Mouse (Mus musculus) natural killer cell, adult 2 months (primary cell): Measurements from ENCODE around the gene Misp.

Experiments used
- DNase-seq, 2 experiments: peaks; one replicate each; pipeline ENCODE4 v3.0.0; 2022; ENCODE audit warnings: low spot score in 2 of 2

Gene Misp

DNA sequence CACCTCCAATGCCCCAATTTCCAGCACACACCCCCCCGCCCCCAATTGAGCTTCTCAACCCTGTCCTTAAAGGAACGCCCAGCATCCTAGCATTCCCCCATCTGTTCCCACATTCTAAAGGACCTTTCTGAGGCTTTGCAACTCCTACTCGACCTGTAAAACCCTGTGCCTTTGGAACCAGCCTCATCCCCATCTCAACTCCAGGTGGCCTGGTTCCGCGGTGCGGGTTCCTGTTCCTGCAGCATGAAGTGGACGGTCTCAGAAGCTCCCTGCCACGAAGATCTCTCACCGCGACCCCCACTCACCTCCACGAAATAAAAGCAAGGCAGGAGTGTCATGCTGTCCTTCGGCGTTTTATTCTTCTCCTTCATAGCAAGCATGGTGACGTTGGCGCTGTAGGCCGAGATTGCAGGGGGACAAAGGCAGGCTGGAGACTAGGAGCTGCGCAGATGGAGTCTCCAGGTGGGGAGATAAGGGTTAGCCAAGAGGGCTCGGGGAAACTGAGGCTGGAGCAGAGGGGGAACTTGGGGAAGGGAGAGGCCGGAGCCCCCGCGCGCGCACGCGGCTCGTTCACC is 53.0 kb downstream of the Misp start:
- DNase-seq, result no peak

DNA sequence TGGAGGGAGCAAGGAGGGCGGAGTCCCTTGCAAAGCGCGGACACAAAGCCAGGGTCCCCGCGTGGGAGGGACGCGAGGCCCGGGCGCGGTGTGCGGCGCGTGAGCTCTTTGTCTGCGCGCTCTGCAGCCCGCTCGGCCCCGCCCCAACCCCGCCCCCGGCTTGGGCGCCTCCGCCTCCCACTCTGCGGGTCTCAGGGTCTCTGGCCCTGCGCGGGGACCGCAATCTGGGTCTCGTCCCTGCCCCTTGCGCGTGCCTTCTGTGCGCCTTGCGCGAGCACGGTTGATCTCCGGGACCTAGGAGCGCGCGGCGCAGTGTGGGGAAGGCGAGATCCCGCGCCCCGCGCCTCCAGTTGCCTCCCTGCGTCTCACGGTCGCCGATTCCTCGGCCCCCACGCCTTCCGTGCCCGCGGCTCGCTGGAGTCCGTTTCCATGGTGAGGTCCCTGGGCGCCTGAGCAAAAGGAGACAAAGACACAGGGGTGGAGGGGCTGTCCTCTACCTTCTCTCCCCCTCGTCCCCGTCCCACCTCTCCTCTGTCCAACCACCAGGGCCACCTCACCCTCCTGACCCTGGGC is 53.6 kb downstream of the Misp start, which contains the start of the genes Prtn3 and Plppr3:
TSS of gene Prtn3 (plus strand) at position 187 of the 573 bp plus-strand sequence.
TSS of gene Plppr3 (minus strand) at position 345 of the 573 bp plus-strand sequence.
- no peak for DNase-seq

DNA sequence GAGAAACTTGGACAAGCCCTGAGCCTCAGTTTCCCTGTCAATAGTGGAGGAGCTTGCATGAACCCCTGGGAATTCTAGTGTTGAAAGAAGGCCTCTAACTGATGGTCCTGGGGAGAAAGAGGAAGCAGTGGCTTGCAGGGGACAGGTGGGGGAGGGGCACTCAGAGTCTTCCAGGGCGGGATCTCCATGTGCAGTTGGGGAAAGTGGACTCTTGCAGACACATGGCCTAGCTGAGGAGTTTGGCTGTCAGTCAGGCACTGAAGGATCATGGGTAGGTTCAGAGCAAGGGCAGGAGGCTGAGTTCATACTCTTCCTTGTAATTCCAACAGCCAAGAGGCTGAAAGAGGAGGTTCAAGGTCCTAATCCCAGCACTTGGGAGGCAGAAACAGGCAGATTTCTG is 56.4 kb downstream of the Misp start:
- no peak for DNase-seq

DNA sequence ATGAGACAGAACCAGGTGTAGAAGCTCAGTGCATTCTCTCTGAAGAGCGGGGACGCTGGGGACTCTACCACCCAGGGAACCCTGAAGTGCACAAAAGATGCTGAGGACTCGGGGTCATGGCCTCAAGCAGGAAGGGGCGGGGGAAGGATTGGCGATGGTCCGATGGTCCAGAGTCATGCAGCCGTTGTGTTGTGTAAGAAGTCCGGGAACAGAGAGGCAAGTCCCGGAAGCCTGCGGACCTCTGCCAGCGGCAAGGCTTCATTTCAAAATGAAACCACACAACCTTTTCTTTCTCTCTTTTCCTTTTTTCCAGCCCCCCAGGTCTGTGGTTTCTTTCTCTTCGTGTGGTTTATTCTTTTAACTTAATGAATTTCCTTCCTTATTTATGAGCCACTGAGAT is 57.0 kb downstream of the Misp start:
- DNase-seq, result no peak

DNA sequence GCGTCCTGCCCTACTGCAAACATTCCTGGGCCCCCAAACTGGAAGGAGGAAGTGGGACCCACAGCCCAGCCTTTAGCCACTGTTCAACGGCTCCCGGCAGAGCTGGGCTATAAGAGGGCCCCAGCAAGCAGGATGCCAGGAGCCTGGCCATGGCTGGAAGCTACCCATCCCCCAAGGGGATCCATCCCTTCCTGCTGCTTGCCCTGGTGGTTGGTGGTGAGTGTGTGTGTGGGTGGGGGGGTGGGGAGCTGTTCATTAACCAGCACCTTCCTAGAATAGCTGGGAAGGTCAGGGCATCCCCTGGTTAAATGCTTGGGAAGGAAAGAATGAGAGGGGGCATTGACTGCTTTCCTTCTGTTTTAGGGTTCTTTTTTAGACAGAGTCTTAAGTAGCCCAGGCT is 58.7 kb downstream of the Misp start:
- DNase-seq, result no peak
